Mouse (Mus musculus) embryonic facial prominence, embryonic 13.5 days (tissue): ENCODE measurements at regions not wholly inside any gene's neighbourhood (a gene's known extent, or its start where the extent isn't known, plus 50 kb on each side); places are given as distances from the start of the nearest gene placed in this dataset.

Experiments used
- ATAC-seq: fragments of 200-750 bp; cut with Nextera tagmentation; 2 replicates; pipeline ENCODE4 v1.8.0; 2017; ENCODE audit warnings: low read depth; ENCODE audit not compliant: insufficient number of reproducible peaks, insufficient read depth, low FRiP score, low TSS enrichment
- H3K27ac ChIP-seq: fragments of 300-500 bp; sonication (generic); 2 replicates; pipeline ENCODE4 v1.5.1; 2015; ENCODE audit warnings: moderate library complexity, mild to moderate bottlenecking, inconsistent platforms
- H3K27me3 ChIP-seq: fragments of 300-500 bp; sonication (generic); 2 replicates; pipeline ENCODE4 v1.6.1; 2015; ENCODE audit warnings: mild to moderate bottlenecking, inconsistent platforms
- H3K36me3 ChIP-seq: fragments of 300-500 bp; sonication (generic); 2 replicates; pipeline ENCODE4 v1.6.1; 2015; ENCODE audit warnings: mild to moderate bottlenecking, inconsistent platforms
- H3K4me1 ChIP-seq: fragments of 300-500 bp; sonication (generic); 2 replicates; pipeline ENCODE4 v1.6.1; 2015; ENCODE audit warnings: inconsistent platforms
- H3K4me2 ChIP-seq: fragments of 300-500 bp; sonication (generic); 2 replicates; pipeline ENCODE4 v1.6.1; 2015; ENCODE audit warnings: moderate library complexity, mild to moderate bottlenecking, inconsistent platforms
- H3K4me3 ChIP-seq: fragments of 300-500 bp; sonication (generic); 2 replicates; pipeline ENCODE4 v1.5.1; 2015; ENCODE audit warnings: mild to moderate bottlenecking, inconsistent platforms
- H3K9ac ChIP-seq: fragments of 300-500 bp; sonication (generic); 2 replicates; pipeline ENCODE4 v1.6.1; 2015; ENCODE audit warnings: mild to moderate bottlenecking, inconsistent platforms
- H3K9me3 ChIP-seq: fragments of 300-500 bp; sonication (generic); 2 replicates; pipeline ENCODE4 v1.6.1; 2016; ENCODE audit warnings: inconsistent platforms
- WGBS: fragments of 180-500 bp; shearing (Covaris S2); methylation state at CpG from one replicate; pipeline ENCODE4 v1.1.7; 2015; ENCODE audit warnings: mixed read lengths; 5-methylcytosine and 5-hydroxymethylcytosine counted together

- Histone ChIP-seq H3K36me3 (no peaks in the 10 kb centered on the region), H3K9ac (no peak overlapping the region), H3K4me3 (no peak overlapping the region), H3K27ac (no peak overlapping the region), H3K9me3 (no peaks in the 10 kb centered on the region), H3K27me3 (no peaks in the 10 kb centered on the region), H3K4me1 (no peaks in the 10 kb centered on the region), H3K4me2 (no peak overlapping the region)
- ATAC-seq = no peak
- WGBS = 68% methylated on average over 5 of the region's 5 CpGs
Observed at GRCm38 (mm10) chr17:88317311-88317710, 123.2 kb upstream of the Foxn2 start.

- H3K9me3 ChIP-seq = no peaks in the 10 kb centered on the region
- no peak for ATAC-seq
Observed at GRCm38 (mm10) chr17:88317806-88318205, 122.7 kb upstream of the Foxn2 start.

DNA sequence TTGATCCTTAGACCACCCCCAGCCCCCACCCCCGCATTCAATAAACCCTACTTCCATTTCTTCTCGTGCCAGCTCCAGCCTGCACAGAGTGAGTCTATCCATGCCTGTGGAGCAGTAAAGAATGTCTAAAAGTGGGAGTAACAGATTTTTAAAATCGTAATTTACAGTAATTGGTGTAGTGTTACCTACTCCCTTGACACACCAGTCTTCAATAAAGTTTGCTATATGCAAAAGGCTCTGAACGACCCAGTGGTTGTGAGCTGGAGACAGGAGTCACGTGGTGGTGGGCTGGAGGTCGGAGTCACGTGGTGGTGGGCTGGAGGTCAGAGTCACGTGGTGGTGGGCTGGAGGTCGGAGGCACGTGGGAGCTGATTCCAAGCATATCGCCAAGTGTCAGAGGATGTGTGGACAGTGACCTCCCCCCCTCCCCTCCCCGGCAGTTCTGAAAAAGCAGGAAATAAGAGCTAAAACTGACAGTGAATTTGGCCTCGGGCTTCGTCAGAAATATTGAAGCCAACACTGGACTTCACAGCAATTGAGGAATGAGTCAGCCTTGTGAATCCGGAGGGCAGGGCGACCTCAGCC, 122.2 kb upstream of the Foxn2 start:
- Histone ChIP-seq H3K4me3 (no peak overlapping the region), H3K9me3 (no peaks in the 10 kb centered on the region), H3K9ac (no peak overlapping the region), H3K27ac (no peak overlapping the region), H3K4me2 (no peak overlapping the region), H3K36me3 (no peaks in the 10 kb centered on the region), H3K4me1 (no peaks in the 10 kb centered on the region), H3K27me3 (no peaks in the 10 kb centered on the region)
- no peak for ATAC-seq
- WGBS = 60% methylated on average over 16 of the region's 16 CpGs

More at GRCm38 (mm10) chr17:88317806-88318205, 122.7 kb upstream of the Foxn2 start:
- Histone ChIP-seq H3K4me3 (no peak overlapping the region), H3K27me3 (no peaks in the 10 kb centered on the region), H3K4me2 (no peak overlapping the region), H3K4me1 (no peaks in the 10 kb centered on the region), H3K9ac (no peak overlapping the region), H3K27ac (no peak overlapping the region), H3K36me3 (no peaks in the 10 kb centered on the region)
- WGBS = 85% methylated on average over 7 of the region's 7 CpGs

- WGBS = 64% methylated on average over 5 of the region's 5 CpGs
- Histone ChIP-seq H3K9ac (no peak overlapping the region), H3K9me3 (no peaks in the 10 kb centered on the region), H3K36me3 (no peaks in the 10 kb centered on the region), H3K4me3 (no peak overlapping the region), H3K4me2 (no peak overlapping the region), H3K27ac (no peak overlapping the region), H3K27me3 (no peaks in the 10 kb centered on the region), H3K4me1 (no peaks in the 10 kb centered on the region)
- ATAC-seq = no peak
Observed at GRCm38 (mm10) chr17:88318936-88319335, 121.6 kb upstream of the Foxn2 start.

DNA sequence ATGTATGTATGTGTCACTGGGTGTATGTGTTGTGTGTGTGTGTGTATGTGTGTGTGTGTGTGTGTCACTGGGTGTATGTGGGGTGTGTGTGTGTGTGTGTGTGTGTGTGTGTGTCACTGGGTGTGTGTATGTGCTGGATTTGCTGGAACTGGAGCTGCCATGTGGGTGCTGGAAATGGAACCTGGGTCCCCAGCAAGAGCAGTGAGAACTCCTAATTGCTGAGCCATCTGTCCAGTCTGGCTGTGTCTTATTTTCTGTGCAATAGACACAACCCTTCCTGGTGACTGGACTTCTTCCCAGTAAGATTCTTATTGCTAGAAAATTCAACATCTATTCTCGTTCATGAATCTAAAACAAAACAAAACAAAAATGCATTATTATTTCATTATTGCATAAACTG, 119.8 kb upstream of the Foxn2 start:
- Histone ChIP-seq H3K27me3 (no peaks in the 10 kb centered on the region), H3K9me3 (no peaks in the 10 kb centered on the region), H3K4me1 (peaks cover 7% of the 10 kb centered on the region), H3K4me3 (no peak overlapping the region), H3K9ac (no peak overlapping the region), H3K4me2 (no peak overlapping the region), H3K36me3 (no peaks in the 10 kb centered on the region), H3K27ac (no peak overlapping the region)
- 83% methylated on average over 1 of the region's 1 CpGs for WGBS
- ATAC-seq = no peak

- Histone ChIP-seq H3K4me3 (no peak overlapping the region), H3K4me2 (peak overlapping the region; percentile 14; the same call in 1 of the 2 replicates), H3K4me1 (peaks cover 17% of the 10 kb centered on the region), H3K27ac (no peak overlapping the region), H3K36me3 (no peaks in the 10 kb centered on the region), H3K9ac (no peak overlapping the region), H3K9me3 (no peaks in the 10 kb centered on the region), H3K27me3 (no peaks in the 10 kb centered on the region)
- ATAC-seq = no peak
- 33% methylated on average over 14 of the region's 14 CpGs for WGBS
Observed at GRCm38 (mm10) chr17:88325326-88325909, 115.1 kb upstream of the Foxn2 start.

DNA sequence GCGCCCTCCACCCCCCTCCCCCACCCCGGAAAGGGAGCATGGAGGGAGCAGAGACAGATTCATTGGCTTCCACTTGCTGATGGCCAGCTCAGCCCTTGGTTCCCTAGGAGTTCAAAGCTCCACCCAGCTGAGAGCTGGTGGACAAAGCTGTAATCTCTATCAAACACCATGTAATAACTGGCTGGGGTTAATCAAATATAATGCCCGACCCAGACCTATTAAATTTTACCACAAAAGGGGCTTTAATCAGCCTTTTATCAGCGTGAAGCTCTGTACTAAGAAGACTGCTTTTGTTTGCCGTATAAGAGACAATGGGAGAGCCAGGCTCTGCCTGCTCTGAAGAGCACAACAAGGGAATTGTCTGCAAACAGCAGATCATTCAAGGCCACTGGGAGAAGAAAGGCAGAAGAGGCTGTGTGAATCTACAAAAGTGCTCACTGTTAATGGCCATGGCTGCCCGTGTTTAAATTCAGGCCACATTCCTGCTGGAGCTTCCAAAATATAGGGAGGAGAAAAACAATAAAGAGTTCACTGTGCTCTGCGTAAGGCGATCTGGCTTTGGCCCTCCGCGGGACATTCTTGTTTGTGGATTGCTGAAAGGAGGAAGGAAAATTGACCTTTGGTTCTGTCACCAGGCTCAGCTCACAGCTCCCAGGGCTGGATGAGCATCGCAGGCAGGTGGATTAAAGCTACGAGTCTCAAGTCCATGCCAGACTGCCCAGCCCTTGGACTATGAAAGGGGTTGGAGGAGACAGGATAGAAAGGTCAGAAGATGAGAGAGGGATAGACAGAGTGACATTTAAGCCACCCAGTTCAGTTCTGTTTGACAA, 114.4 kb upstream of the Foxn2 start:
- H3K9me3 ChIP-seq = 0 out of 2 replicates have a peak, but pooled peaks cover 4% of the 10 kb centered on the region
- no peaks in the 10 kb centered on the region for H3K36me3 ChIP-seq
- ATAC-seq = peak; percentile 56; the same call in 1 of the 2 replicates
- H3K27me3 ChIP-seq = no peaks in the 10 kb centered on the region
- peak overlapping the region; percentile 14; the same call in 1 of the 2 replicates for H3K4me2 ChIP-seq
- 19% methylated on average over 12 of the region's 12 CpGs for WGBS
- H3K27ac ChIP-seq = no peak overlapping the region
- no peak overlapping the region for H3K4me3 ChIP-seq
- H3K4me1 ChIP-seq = peaks cover 17% of the 10 kb centered on the region
- no peak overlapping the region for H3K9ac ChIP-seq

DNA sequence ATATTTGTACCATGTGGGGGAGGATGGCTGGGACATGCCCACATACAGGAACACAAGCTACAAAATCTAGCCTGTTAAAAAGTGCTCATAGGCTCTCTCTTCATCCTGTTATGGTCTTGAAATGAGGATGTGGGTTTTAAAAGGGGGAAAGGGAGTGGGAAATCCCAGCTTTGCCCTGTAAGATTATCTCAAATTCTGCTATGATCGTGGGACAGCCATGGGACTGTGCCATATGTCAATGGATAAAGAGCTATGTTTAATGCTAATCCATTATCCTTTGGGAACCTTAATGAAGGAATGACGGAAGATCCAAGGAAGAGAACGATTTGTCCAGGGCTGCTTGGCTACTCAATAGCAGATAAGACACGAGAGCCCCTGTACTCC, 113.8 kb upstream of the Foxn2 start:
- 77% methylated on average over 4 of the region's 4 CpGs for WGBS
- Histone ChIP-seq H3K9ac (no peak overlapping the region), H3K4me2 (no peak overlapping the region), H3K9me3 (0 out of 2 replicates have a peak, but pooled peaks cover 6% of the 10 kb centered on the region), H3K27me3 (no peaks in the 10 kb centered on the region), H3K4me3 (no peak overlapping the region), H3K27ac (no peak overlapping the region), H3K4me1 (peaks cover 17% of the 10 kb centered on the region), H3K36me3 (no peaks in the 10 kb centered on the region)
- no peak for ATAC-seq

- 26% methylated on average over 8 of the region's 8 CpGs for WGBS
- Histone ChIP-seq H3K4me3 (no peak overlapping the region), H3K27me3 (no peaks in the 10 kb centered on the region), H3K36me3 (no peaks in the 10 kb centered on the region), H3K27ac (no peak overlapping the region), H3K4me1 (peaks cover 17% of the 10 kb centered on the region), H3K9ac (no peak overlapping the region), H3K4me2 (no peak overlapping the region), H3K9me3 (0 out of 2 replicates have a peak, but pooled peaks cover 6% of the 10 kb centered on the region)
- ATAC-seq = no peak
Observed at GRCm38 (mm10) chr17:88327791-88328190, 112.7 kb upstream of the Foxn2 start.

GRCm38 (mm10) chr17:88328807-88329206, 111.7 kb upstream of the Foxn2 start:
- WGBS = 23% methylated on average over 8 of the region's 8 CpGs
- Histone ChIP-seq H3K4me1 (peaks cover 17% of the 10 kb centered on the region), H3K36me3 (no peaks in the 10 kb centered on the region), H3K27me3 (no peaks in the 10 kb centered on the region), H3K4me3 (no peak overlapping the region), H3K9ac (no peak overlapping the region), H3K9me3 (0 out of 2 replicates have a peak, but pooled peaks cover 6% of the 10 kb centered on the region), H3K27ac (no peak overlapping the region), H3K4me2 (no peak overlapping the region)
- ATAC-seq = no peak

DNA sequence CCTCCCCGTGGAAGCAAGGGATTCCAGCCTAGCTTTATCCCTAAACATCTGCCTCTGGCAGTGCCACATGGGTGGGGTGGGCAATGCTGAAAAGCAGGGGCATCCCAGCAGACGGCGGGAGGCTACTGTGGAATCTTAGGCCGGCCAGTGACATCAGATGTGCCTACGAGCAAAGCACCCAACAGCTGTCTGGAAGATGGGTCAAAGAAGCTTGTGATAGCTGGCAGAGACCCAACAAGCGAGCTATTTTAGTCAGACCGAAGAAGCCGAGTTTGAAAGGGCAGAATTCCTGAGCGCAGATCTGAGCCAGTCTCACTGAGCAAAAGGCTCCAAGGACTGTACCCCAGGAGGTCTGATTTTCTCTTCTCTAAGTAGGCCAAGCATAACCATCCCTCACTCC, 110.8 kb upstream of the Foxn2 start:
- WGBS = 64% methylated on average over 9 of the region's 9 CpGs
- Histone ChIP-seq H3K27ac (no peak overlapping the region), H3K9me3 (0 out of 2 replicates have a peak, but pooled peaks cover 6% of the 10 kb centered on the region), H3K4me2 (no peak overlapping the region), H3K4me3 (no peak overlapping the region), H3K36me3 (no peaks in the 10 kb centered on the region), H3K27me3 (no peaks in the 10 kb centered on the region), H3K4me1 (peaks cover 17% of the 10 kb centered on the region), H3K9ac (no peak overlapping the region)
- ATAC-seq = no peak

DNA sequence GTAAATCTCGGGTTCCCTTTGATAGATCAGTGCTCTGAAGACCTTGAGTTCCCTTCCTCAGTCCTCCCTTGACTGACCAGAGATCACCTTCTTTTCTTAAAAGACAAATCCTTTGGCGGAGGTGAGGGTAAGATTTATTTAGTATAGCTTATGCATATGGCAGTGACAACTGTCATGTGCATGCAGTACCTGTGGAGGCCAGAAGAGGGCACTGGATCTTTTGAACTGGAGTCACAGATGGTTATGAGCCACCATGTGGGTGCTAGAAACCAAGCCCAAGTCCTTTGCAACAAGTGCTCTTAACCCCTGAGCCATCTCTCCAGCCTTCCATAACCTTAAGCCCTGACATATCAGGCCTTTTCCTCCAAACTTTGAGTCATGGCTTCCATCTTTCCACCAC, 110.4 kb upstream of the Foxn2 start:
- Histone ChIP-seq H3K4me2 (no peak overlapping the region), H3K27ac (no peak overlapping the region), H3K36me3 (no peaks in the 10 kb centered on the region), H3K9me3 (0 out of 2 replicates have a peak, but pooled peaks cover 6% of the 10 kb centered on the region), H3K9ac (no peak overlapping the region), H3K4me3 (no peak overlapping the region), H3K27me3 (no peaks in the 10 kb centered on the region), H3K4me1 (peaks cover 16% of the 10 kb centered on the region)
- WGBS = 83% methylated on average over 2 of the region's 2 CpGs
- ATAC-seq = no peak
